Mouse (Mus musculus): ENCODE measurements around the gene Ccdc62. TPM values are rescaled to one million over a fixed set of nuclear protein-coding genes. Genes with fewer than 3 reads are reported as not detected.

The Ccdc62 gene
- polyA plus RNA-seq, 1 experiment from 2014 or later, result 5.7 TPM

DNA sequence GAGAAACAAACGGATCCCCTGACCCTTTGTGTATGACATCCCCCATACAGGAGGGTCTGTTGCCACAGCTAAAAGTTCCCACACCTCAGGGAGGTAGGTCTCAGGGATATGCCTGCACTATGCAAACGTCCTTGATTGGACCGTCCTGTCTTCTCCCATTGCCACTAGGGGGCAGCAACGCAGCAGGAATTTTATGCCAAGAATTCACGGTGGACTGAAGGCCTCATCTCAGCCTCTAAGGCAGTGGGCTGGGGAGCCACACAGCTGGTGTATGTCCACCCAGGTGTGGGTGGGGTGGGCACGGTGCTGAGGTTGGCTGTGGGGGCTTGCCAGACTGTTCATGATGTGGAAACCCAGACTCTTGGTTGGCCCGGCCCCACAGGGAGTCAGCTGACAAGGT is 70.3 kb downstream of the Ccdc62 start:
- Histone ChIP-seq H3K4me1 (peaks cover 31% of the 10 kb centered on the region), H3K27me3 (ENCODE audit: low read depth, poor library complexity, severe bottlenecking) (no peaks in the 10 kb centered on the region), H3K36me3 (peaks cover 34% of the 10 kb centered on the region), H3K4me3 (no peak overlapping the region), H3K27ac (replicated peaks) (0 out of 2 replicates have a peak overlapping the region, but pooled peaks have one; percentile 50), H3K9me3 (replicated peaks) (no peaks in the 10 kb centered on the region)
- 16% methylated on average over 7 of the region's 7 CpGs for WGBS
- DNase-seq (ENCODE audit: low spot score), result peak; percentile 87

DNA sequence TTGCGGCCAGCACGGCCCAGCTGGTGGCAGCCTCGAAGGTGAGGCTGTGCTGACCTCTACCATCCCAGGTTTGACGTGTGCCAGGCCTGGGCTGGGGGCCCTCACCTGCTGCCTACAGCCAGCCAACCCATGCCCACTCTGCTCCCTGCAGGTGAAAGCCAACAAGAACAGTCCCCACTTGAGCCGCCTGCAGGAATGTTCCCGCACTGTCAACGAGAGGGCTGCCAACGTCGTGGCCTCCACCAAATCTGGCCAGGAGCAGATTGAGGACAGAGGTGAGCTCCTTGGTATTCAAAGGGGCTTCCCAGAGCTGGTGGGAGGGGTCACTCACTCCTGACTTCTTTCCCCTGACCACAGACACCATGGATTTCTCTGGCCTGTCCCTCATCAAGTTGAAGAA is 70.8 kb downstream of the Ccdc62 start:
- Histone ChIP-seq H3K36me3 (peaks cover 39% of the 10 kb centered on the region), H3K27ac (replicated peaks) (peak overlapping the region; percentile 50; the same call in 1 of the 2 replicates), H3K4me1 (peaks cover 28% of the 10 kb centered on the region), H3K27me3 (ENCODE audit: low read depth, poor library complexity, severe bottlenecking) (no peaks in the 10 kb centered on the region), H3K9me3 (replicated peaks) (no peaks in the 10 kb centered on the region), H3K4me3 (no peak overlapping the region)
- DNase-seq (ENCODE audit: low spot score), result no peak
- 69% methylated on average over 9 of the region's 9 CpGs for WGBS

DNA sequence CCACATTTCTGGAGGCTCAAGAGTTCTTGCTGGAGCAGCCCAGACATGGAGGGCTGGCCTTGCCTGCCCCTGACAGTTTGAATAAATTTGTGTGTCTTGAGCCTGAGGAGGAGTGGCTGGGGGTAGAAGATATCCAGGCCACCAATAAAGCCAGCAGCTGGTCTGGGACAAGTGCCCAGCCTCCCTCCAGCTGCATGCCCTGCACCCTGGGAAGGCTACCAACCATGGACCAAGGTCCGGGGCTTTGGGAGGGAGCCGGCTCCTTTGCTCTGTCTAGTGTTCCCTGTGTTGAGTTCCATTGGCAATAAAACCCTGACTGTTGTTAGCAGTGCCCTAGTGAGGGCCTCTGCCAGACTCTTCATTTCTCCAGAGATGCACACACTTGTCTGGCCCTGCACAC is 72.4 kb downstream of the Ccdc62 start:
- Histone ChIP-seq H3K27ac (replicated peaks) (peak overlapping the region; percentile 49), H3K4me3 (no peak overlapping the region), H3K9me3 (replicated peaks) (no peaks in the 10 kb centered on the region), H3K27me3 (ENCODE audit: low read depth, poor library complexity, severe bottlenecking) (no peaks in the 10 kb centered on the region), H3K36me3 (peaks cover 55% of the 10 kb centered on the region), H3K4me1 (peaks cover 20% of the 10 kb centered on the region)
- 88% methylated on average over 2 of the region's 2 CpGs for WGBS
- no peak for DNase-seq (ENCODE audit: low spot score)

DNA sequence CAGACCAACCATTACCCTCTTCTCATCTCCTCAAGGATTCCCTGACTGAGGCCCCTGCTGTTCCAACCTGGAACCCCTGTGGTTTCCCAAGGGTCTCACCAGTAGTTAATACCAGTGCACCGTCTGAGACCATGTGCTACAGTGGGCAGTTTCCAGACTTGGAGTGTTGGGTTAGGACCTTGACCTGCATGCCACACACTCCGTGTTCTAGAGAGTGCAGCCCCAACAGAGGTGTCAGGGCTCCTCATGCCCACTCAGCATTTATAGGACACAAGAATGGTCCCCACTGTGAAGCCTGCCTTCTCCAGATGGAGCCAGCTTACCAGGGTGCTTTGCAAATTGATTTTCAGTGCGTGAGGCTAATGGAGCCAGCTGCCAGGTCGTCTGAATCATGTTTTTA is 72.9 kb downstream of the Ccdc62 start:
- H3K36me3 ChIP-seq, result peaks cover 60% of the 10 kb centered on the region
- no peak for DNase-seq (ENCODE audit: low spot score)
- 0 out of 2 replicates have a peak overlapping the region, but pooled peaks have one; percentile 49 for H3K27ac ChIP-seq (replicated peaks)
- no peak overlapping the region for H3K4me3 ChIP-seq
- H3K9me3 ChIP-seq (replicated peaks), result no peaks in the 10 kb centered on the region
- H3K27me3 ChIP-seq (ENCODE audit: low read depth, poor library complexity, severe bottlenecking), result no peaks in the 10 kb centered on the region
- WGBS, result 75% methylated on average over 4 of the region's 4 CpGs
- H3K4me1 ChIP-seq, result peaks cover 20% of the 10 kb centered on the region

DNA sequence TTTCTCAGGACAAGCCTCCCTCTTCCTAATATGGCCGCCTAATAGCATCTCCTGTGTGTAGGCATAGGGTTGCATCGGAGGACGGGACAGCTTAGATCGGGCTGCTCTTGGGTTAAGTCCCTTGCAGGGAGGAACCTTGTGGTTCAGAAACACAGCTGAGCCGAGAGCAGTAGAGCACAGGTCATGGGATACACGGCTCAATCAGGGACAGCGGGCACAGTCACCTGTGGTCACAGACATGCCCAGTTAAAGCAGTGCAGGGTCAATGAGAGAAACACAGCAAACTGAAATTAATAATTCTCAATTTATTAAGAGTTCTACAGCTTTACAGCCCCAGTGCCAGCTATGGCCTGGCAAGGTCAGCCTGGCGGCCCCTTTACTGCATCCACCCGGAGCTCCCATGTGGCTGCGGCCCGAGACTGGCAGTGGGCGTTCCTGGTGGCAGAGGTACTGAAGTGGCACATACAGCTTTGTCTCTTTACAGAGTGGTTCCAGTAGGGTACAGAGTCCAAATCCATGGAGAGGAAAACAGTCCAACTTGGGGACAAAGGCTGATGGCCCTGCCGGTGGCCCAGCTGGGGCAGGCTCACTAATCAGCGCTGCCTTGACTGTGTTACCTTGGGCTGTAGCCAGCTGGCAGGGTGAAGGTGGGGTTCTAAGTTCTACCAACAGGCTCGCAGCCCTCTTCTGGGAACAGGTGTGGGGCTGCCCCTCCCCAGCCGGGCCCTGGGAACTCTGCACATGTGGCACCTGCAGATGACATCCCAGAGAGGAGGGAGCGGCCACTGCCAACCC is 74.1 kb downstream of the Ccdc62 start:
- WGBS, result 94% methylated on average over 17 of the region's 17 CpGs
- H3K4me1 ChIP-seq, result peaks cover 21% of the 10 kb centered on the region
- no peak overlapping the region for H3K4me3 ChIP-seq
- no peaks in the 10 kb centered on the region for H3K9me3 ChIP-seq (replicated peaks)
- no peak overlapping the region for H3K27ac ChIP-seq (replicated peaks)
- H3K36me3 ChIP-seq, result peaks cover 72% of the 10 kb centered on the region
- DNase-seq (ENCODE audit: low spot score), result no peak
- H3K27me3 ChIP-seq (ENCODE audit: low read depth, poor library complexity, severe bottlenecking), result no peaks in the 10 kb centered on the region

DNA sequence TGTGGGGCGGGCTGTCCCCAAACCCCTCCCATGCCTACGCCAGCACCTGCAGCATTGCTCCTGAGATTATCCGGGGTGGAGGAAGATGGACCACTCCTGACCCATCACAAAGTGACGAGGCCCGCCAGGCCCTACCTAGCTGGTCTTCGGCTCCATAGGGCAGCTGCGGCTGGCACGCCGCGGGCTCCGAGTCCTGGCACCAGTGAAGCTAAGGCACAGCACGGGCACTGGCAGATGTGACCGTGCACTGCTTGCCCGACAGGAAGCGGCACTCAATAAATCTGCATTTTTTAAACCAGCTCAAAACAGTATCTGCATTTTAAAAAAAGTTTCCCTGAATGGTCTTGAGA is 74.6 kb downstream of the Ccdc62 start:
- DNase-seq (ENCODE audit: low spot score), result no peak
- WGBS, result 98% methylated on average over 15 of the region's 15 CpGs
- no peak overlapping the region for H3K27ac ChIP-seq (replicated peaks)
- H3K36me3 ChIP-seq, result peaks cover 77% of the 10 kb centered on the region
- no peaks in the 10 kb centered on the region for H3K27me3 ChIP-seq (ENCODE audit: low read depth, poor library complexity, severe bottlenecking)
- H3K4me3 ChIP-seq, result no peak overlapping the region
- no peaks in the 10 kb centered on the region for H3K9me3 ChIP-seq (replicated peaks)
- H3K4me1 ChIP-seq, result peaks cover 27% of the 10 kb centered on the region

DNA sequence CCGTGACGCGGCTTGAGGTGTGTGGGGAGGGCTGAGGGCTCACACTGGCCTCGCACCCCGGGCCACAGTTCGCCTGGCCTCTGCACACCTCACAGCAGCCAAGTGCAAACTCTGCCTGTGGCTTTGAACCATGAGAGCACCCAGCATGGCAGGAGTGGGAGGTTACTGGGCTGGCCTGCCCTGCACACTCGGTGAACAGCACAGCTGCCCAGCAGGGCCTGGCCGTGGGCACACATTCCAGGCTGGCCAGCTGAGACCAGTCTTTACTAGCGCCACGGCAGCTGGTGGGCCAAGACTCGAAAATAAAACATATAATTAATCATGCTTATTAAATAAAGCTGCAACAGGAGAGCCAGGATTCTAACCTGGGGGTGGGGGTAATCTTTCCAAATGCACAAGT is 75.1 kb downstream of the Ccdc62 start:
- DNase-seq (ENCODE audit: low spot score), result no peak
- Histone ChIP-seq H3K27me3 (ENCODE audit: low read depth, poor library complexity, severe bottlenecking) (no peaks in the 10 kb centered on the region), H3K4me1 (peaks cover 32% of the 10 kb centered on the region), H3K36me3 (peaks cover 82% of the 10 kb centered on the region), H3K27ac (replicated peaks) (no peak overlapping the region), H3K9me3 (replicated peaks) (no peaks in the 10 kb centered on the region), H3K4me3 (no peak overlapping the region)
- 94% methylated on average over 11 of the region's 11 CpGs for WGBS

DNA sequence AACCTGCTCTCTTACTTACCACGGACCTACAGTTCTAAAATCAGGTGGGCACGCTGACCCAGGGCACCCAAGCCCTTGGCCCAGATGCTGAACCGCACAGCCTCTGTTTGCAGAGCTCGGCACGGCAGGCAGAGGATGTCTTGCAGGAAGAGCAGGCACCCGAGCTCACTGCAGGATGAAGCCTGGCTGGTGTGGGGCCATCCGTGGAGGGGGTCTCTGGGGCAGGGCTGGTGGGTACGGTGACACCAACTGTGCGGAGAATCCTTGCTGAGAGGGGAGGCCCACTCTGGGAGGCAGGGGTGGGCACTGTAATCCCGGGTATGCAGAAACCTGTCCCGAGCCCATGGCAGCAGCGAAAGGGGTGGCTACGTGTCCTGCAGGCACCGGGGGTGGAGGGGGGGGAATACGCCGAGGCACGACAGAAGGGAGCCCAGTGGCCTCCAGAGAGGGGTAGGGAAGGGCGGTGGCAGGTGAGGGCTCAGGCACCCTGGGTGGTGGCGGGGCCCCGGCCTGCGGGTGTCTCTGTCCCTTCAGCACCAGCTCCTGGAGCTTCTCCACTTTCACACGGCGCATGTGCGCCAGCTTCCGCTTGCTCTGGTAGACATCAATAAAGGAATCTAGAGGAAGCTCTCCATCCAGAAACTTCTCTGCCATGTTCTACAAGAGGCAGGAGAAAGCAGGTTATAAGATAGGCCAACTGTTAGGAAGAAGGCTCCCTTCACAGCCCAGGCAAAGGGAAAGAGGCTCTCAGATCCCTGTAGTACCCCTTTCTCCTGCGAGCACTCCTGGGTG is 75.8 kb downstream of the Ccdc62 start:
- WGBS, result 90% methylated on average over 26 of the region's 26 CpGs
- Histone ChIP-seq H3K4me1 (peaks cover 34% of the 10 kb centered on the region), H3K4me3 (no peak overlapping the region), H3K27me3 (ENCODE audit: low read depth, poor library complexity, severe bottlenecking) (no peaks in the 10 kb centered on the region), H3K36me3 (peaks cover 85% of the 10 kb centered on the region), H3K9me3 (replicated peaks) (no peaks in the 10 kb centered on the region), H3K27ac (replicated peaks) (0 out of 2 replicates have a peak overlapping the region, but pooled peaks have one; percentile 9)
- DNase-seq (ENCODE audit: low spot score), result no peak

DNA sequence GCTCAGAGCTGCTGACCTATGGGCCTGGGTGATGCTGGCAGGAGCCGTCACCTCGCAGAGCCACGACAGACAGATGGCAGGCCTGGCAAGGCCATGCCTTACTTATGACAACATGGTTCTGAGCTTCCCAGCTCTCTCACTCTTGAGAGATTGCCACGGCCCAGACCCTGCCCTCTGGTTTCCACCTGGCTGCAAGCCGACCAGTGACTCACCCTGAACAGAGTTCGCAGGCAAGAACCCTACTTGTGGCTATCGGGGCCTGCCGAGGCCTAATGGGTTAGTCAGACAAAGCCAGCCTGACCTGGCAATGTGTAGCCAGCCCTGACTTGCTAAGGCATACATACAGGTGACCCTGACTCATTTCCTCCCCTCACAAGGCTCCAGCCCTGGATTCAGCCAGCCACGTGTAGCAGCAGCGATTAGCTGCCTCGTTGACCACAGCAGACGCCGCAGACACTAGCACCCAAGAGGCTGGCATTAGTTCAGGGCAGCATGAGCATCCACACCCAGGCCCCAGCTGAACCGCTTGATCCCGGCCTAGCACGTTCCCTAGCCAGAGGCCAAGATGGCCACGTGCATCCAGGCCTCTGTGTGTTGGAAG is 76.5 kb downstream of the Ccdc62 start:
- H3K27me3 ChIP-seq (ENCODE audit: low read depth, poor library complexity, severe bottlenecking), result no peaks in the 10 kb centered on the region
- peaks cover 79% of the 10 kb centered on the region for H3K36me3 ChIP-seq
- no peaks in the 10 kb centered on the region for H3K9me3 ChIP-seq (replicated peaks)
- H3K27ac ChIP-seq (replicated peaks), result no peak overlapping the region
- peaks cover 41% of the 10 kb centered on the region for H3K4me1 ChIP-seq
- 91% methylated on average over 17 of the region's 17 CpGs for WGBS
- DNase-seq (ENCODE audit: low spot score), result no peak
- H3K4me3 ChIP-seq, result no peak overlapping the region

DNA sequence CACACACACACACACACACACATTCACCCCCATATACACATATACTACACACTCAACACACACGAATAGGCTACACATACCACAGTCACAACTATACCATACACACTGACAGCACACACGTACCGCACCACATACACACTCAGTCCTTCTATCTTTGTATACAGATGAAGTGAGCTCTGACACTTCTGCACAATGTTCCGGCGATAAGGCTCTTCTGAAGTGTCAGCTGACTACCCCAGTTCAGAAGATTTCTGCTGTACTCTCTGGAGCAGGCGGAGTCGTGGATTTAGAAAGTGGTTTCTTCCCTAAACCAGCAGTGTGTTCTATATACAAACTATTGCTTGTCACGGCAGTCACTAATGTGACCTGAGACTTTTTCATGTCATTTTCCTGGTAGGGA is 79.6 kb downstream of the Ccdc62 start:
- peak overlapping the region; percentile 83 for H3K27ac ChIP-seq (replicated peaks)
- H3K9me3 ChIP-seq (replicated peaks), result no peaks in the 10 kb centered on the region
- no peaks in the 10 kb centered on the region for H3K27me3 ChIP-seq (ENCODE audit: low read depth, poor library complexity, severe bottlenecking)
- peaks cover 58% of the 10 kb centered on the region for H3K36me3 ChIP-seq
- peaks cover 57% of the 10 kb centered on the region for H3K4me1 ChIP-seq
- 90% methylated on average over 8 of the region's 8 CpGs for WGBS
- no peak overlapping the region for H3K4me3 ChIP-seq
- DNase-seq (ENCODE audit: low spot score), result no peak

DNA sequence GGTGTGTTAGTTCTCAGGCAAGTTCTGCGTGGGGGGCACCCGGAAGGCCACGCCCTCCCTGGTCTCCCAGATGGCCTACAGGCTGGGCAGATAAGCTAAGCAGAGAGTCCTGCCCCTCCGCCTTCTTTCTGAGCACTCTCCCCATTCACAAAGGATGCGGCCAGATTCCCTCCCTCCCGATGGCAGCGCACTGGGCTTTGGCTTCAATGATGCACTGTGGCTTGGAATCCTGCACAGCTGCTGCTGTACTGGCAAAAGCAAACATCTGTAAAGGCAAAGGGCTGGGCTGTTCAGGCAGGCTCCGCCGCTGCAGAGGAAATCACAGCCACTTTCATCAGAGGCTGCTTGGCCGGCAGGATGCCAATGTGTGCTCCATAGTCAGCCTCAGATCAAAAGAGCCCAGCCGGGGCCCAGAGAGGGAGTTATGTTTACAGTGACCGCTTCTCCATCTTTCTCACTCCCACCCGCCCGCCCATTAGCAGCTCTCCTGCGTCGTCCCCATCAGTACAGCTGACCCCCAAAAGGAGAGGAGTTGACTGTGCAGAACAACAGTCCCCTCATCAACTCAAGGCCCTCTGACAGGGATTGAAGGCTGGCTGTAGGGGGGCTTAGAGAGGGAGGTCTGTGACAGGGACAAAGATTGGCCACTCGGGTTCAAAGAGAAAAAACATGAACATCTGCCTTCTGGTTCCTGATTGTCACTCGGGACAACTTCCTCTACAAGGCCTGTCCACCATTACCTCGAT is 80.6 kb downstream of the Ccdc62 start:
- 17% methylated on average over 19 of the region's 19 CpGs for WGBS
- Histone ChIP-seq H3K4me1 (peaks cover 67% of the 10 kb centered on the region), H3K9me3 (replicated peaks) (no peaks in the 10 kb centered on the region), H3K4me3 (peak overlapping the region; percentile 32), H3K36me3 (peaks cover 48% of the 10 kb centered on the region), H3K27ac (replicated peaks) (peak overlapping the region; percentile 83), H3K27me3 (ENCODE audit: low read depth, poor library complexity, severe bottlenecking) (no peaks in the 10 kb centered on the region)
- DNase-seq (ENCODE audit: low spot score), result peak; percentile 76

DNA sequence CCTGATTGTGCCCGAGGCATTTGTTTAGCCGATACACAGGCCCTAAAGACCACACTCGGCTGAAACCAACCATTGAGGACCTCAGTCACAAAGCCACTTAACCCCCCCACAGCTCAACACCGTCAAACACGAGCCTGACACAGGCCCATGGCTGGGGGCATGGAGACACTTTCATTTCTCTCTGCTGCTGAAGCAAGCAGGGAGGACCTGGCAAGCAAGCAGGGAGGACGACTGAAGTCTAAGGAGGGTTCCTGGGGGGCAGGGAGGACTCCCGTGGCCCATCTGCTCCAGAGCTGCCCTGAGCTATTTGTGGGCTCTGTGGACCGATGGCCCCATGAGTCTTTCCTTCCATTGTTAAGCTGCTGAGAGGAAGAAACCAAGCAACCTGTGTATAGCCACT is 81.4 kb downstream of the Ccdc62 start:
- peaks cover 75% of the 10 kb centered on the region for H3K4me1 ChIP-seq
- peak overlapping the region; percentile 32; the same call in 1 of the 2 replicates for H3K4me3 ChIP-seq
- 27% methylated on average over 8 of the region's 8 CpGs for WGBS
- DNase-seq (ENCODE audit: low spot score), result no peak
- peak overlapping the region; percentile 83 for H3K27ac ChIP-seq (replicated peaks)
- H3K27me3 ChIP-seq (ENCODE audit: low read depth, poor library complexity, severe bottlenecking), result no peaks in the 10 kb centered on the region
- H3K9me3 ChIP-seq (replicated peaks), result no peaks in the 10 kb centered on the region
- H3K36me3 ChIP-seq, result peaks cover 48% of the 10 kb centered on the region

All from midbrain, embryonic 10.5 days (tissue).